Mouse (Mus musculus) MEL (cell line): ENCODE results near the gene Ncstn.

ENCODE experiments used
- CTCF ChIP-seq, 3 experiments: IDR thresholded peaks in 2 of 3; conservative IDR thresholded peaks in 1 of 3; 2 replicates each; pipeline ENCODE4 v1.5.1; 2011 to 2012; ENCODE audit warnings: low read length in 3 of 3, low read depth in 2 of 3, mild to moderate bottlenecking in 2 of 3, improper control_type of control experiment in 1 of 3, inconsistent platforms in 1 of 3, mixed read lengths in 1 of 3, moderate library complexity in 1 of 3; ENCODE audit not compliant: control insufficient read depth in 1 of 3, insufficient read depth in 1 of 3, poor library complexity in 1 of 3, severe bottlenecking in 1 of 3
- EP300 ChIP-seq, 2 experiments: IDR thresholded peaks; 2 replicates each; pipeline ENCODE4 v1.6.1; 2011; ENCODE audit warnings: improper control_type of control experiment in 2 of 2, low read length in 2 of 2, low read depth in 1 of 2, mild to moderate bottlenecking in 1 of 2
- KAT2A ChIP-seq: conservative IDR thresholded peaks from 2 replicates; pipeline ENCODE4 v1.6.1; 2012; ENCODE audit warnings: low read depth, low read length, improper control_type of control experiment, inconsistent platforms
- MAX ChIP-seq: IDR thresholded peaks from 2 replicates; pipeline ENCODE4 v1.6.1; 2011; ENCODE audit warnings: low read length, improper control_type of control experiment
- MEF2A ChIP-seq: IDR thresholded peaks from 2 replicates; pipeline ENCODE4 v1.6.1; 2014; ENCODE audit warnings: low read depth, mild to moderate bottlenecking, inconsistent platforms, low read length, improper control_type of control experiment; ENCODE audit not compliant: poor library complexity, insufficient replicate concordance, severe bottlenecking; ENCODE audit errors: extremely low read depth
- MYB ChIP-seq: IDR thresholded peaks from 2 replicates; pipeline ENCODE4 v1.6.1; 2011; ENCODE audit warnings: mild to moderate bottlenecking, low read depth, low read length, improper control_type of control experiment
- NRF1 ChIP-seq: IDR thresholded peaks from 2 replicates; pipeline ENCODE4 v1.6.1; 2014; ENCODE audit warnings: low read depth, mild to moderate bottlenecking, inconsistent platforms, low read length, improper control_type of control experiment, moderate library complexity; ENCODE audit not compliant: poor library complexity, insufficient read depth, severe bottlenecking
- POLR2A ChIP-seq, 2 experiments: IDR thresholded peaks; 2 replicates each; pipeline ENCODE4 v1.6.1; 2011 to 2012; ENCODE audit warnings: low read length in 2 of 2, mild to moderate bottlenecking in 2 of 2, control low read depth in 1 of 2, improper control_type of control experiment in 1 of 2, low read depth in 1 of 2, moderate library complexity in 1 of 2; ENCODE audit not compliant: control insufficient read depth in 1 of 2, insufficient read depth in 1 of 2, poor library complexity in 1 of 2
- POLR2AphosphoS2 ChIP-seq: IDR thresholded peaks from 2 replicates; pipeline ENCODE4 v1.6.1; 2011; ENCODE audit warnings: low read length, improper control_type of control experiment
- USF1 ChIP-seq: IDR thresholded peaks from 2 replicates; pipeline ENCODE4 v1.6.1; 2014; ENCODE audit warnings: low read depth, mild to moderate bottlenecking, inconsistent platforms, low read length, improper control_type of control experiment, moderate library complexity
- USF2 ChIP-seq, 2 experiments: IDR thresholded peaks; 2 replicates each; pipeline ENCODE4 v1.6.1; 2011 to 2012; ENCODE audit warnings: improper control_type of control experiment in 2 of 2, low read length in 2 of 2, borderline replicate concordance in 1 of 2, inconsistent platforms in 1 of 2, low read depth in 1 of 2, mild to moderate bottlenecking in 1 of 2; ENCODE audit not compliant: insufficient read depth in 1 of 2

DNA sequence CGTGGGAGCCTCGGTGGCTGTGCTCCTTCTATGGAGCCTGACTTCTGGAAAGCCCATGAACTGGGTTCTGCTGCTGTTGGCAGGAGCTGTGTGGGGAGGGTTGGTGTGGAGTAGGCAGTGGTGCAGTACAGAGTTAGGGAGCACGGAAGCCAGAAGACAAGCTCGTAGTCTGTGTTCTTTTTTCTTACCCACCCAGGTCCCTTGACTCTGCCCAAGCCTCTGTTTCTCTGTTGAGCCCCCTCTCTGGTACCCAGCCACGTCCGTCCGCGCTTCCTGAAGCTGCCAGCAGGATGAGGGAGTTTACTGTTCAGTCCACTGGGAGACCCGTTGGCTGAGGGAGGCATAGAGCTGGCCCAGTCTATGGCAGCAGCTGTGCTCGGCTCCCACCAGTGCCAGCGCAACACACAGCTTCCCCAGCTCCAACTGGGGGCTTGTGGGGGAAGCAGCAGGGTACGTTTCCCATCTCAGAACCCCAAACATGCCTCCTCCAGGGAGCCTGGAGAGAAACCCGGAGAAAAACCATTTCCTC lies 17.9 kb downstream of the Ncstn start:
- TF ChIP-seq NRF1 = no peak
- no peak for TF ChIP-seq CTCF (IDR thresholded peaks at IDR 0.05 in 2 of 3, conservative IDR thresholded peaks at IDR 0.05 in 1 of 3; ENCODE audit: control insufficient read depth in 1 of 3, insufficient read depth in 1 of 3, low read depth in 2 of 3, low read length in 3 of 3, poor library complexity in 1 of 3, severe bottlenecking in 1 of 3)
- TF ChIP-seq EP300 (IDR thresholded peaks at IDR 0.05; ENCODE audit: low read depth in 1 of 2, low read length in 2 of 2) = no peak
- no peak for TF ChIP-seq POLR2A (IDR thresholded peaks at IDR 0.05; ENCODE audit: control insufficient read depth in 1 of 2, insufficient read depth in 1 of 2, low read depth in 1 of 2, low read length in 2 of 2, poor library complexity in 1 of 2)
- no peak for TF ChIP-seq MAX
- TF ChIP-seq MYB = no peak
- TF ChIP-seq USF1 = no peak
- no peak for TF ChIP-seq USF2 (IDR thresholded peaks at IDR 0.05; ENCODE audit: borderline replicate concordance in 1 of 2, insufficient read depth in 1 of 2, low read depth in 1 of 2, low read length in 2 of 2)
- no peak for TF ChIP-seq MEF2A
- TF ChIP-seq KAT2A = no peak
- no peak for TF ChIP-seq POLR2AphosphoS2
